In the genomic region with DNA sequence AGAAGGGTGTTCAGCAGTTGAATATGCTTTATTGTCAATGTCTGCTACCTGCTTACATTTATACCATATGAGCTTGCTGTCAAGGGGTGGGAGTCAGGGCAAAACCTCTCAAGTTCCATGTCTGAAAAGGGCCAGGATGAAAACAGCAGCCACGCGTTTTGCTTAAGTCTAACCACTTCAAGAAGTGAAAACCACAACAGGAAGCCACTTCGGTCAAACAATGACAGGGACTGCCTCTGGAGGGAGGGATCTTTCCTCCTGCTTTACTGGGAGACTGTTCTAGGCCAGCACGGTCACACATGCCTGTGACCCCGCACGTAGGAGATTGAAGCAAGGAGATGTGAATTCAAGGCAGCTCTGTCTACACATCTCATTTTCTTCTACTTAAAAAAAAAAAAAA, we compare ENCODE assay signal across 17 mouse cellular contexts. TPM values are rescaled to one million over a fixed set of nuclear protein-coding genes. Genes with fewer than 3 reads are reported as not detected.
A peak's percentile ranks its signal among the peaks of the same experiment; 100 is the strongest.
DNase-seq lines count a peak whose midpoint lies in the region; ATAC-seq lines count a peak whose summit lies in the region.
"Had no signal": no experiment of that assay in that cellular context is flagged by ENCODE, and none has a peak within 500 bp of the region (broad histone marks: within the 10 kb centered on the region; RNA-seq: fewer than 3 reads in every experiment).

No protein-coding gene starts in this region.

- no peak overlapping the region for H3K9ac ChIP-seq in intestine, embryonic 14.5 days (ENCODE audit: low read length)
- no peak overlapping the region for H3K9ac ChIP-seq in intestine, embryonic 16.5 days (ENCODE audit: low read depth, low read length)
- H3K9ac ChIP-seq: lung, embryonic 15.5 days had no signal

- no peak overlapping the region for H3K4me3 ChIP-seq in intestine, embryonic 14.5 days (ENCODE audit: low read depth, low read length)
- H3K4me3 ChIP-seq in intestine, embryonic 16.5 days (ENCODE audit: low read length), result no peak overlapping the region
- H3K4me3 ChIP-seq: embryonic facial prominence, embryonic 10.5 days; limb, embryonic 10.5 days; lung, embryonic 15.5 days had no signal

- ATAC-seq in intestine, embryonic 14.5 days (replicated peaks; ENCODE audit: low FRiP score, low TSS enrichment, low read depth), result no peak
- ATAC-seq in intestine, embryonic 16.5 days, result no peak
- peak; percentile 85 for ATAC-seq in granulocyte monocyte progenitor cell, adult 5-6 weeks (replicated peaks; ENCODE audit: poor library complexity, severe bottlenecking)

- no peaks in the 10 kb centered on the region for H3K36me3 ChIP-seq in intestine, embryonic 14.5 days (ENCODE audit: control insufficient read depth, insufficient read depth, low read length)
- no peaks in the 10 kb centered on the region for H3K36me3 ChIP-seq in intestine, embryonic 16.5 days (ENCODE audit: control insufficient read depth, insufficient read depth, low read length)
- H3K36me3 ChIP-seq: embryonic facial prominence, embryonic 10.5 days; limb, embryonic 10.5 days; lung, embryonic 15.5 days had no signal

- peak; percentile 37 for DNase-seq in intestine, embryonic 14.5 days (ENCODE audit: low spot score)
- peak; percentile 28 for DNase-seq in thymus, postnatal 0 days (ENCODE audit: low spot score)
- DNase-seq in thymus, adult 18-20 months, result no peak
- peak; percentile 16 for DNase-seq in naive thymus-derived CD4-positive, alpha-beta T cell, adult 2 months (ENCODE audit: low read depth)
- DNase-seq in layer of hippocampus, postnatal 10 days (ENCODE audit: low spot score in 2 of 2), result no peak
- DNase-seq: cerebellum, adult 8-10 months; gastrocnemius, postnatal 14 days; kidney, adult 18-20 months; kidney, postnatal 14 days; retina, postnatal 1 day; thymus, postnatal 36 days had no signal

- H3K27me3 ChIP-seq in intestine, embryonic 14.5 days (replicated peaks; ENCODE audit: control insufficient read depth, insufficient read depth, low read length), result no peaks in the 10 kb centered on the region
- no peaks in the 10 kb centered on the region for H3K27me3 ChIP-seq in intestine, embryonic 16.5 days (replicated peaks; ENCODE audit: control insufficient read depth, insufficient read depth, low read length)
- H3K27me3 ChIP-seq: lung, embryonic 15.5 days had no signal

- no peak overlapping the region for H3K27ac ChIP-seq in intestine, embryonic 14.5 days (ENCODE audit: low read depth)
- no peak overlapping the region for H3K27ac ChIP-seq in intestine, embryonic 16.5 days (ENCODE audit: low read length)
- H3K27ac ChIP-seq: embryonic facial prominence, embryonic 10.5 days; limb, embryonic 10.5 days had no signal

- H3K4me1 ChIP-seq in intestine, embryonic 14.5 days (replicated peaks; ENCODE audit: control insufficient read depth, insufficient read depth, low read length), result peaks cover 16% of the 10 kb centered on the region
- H3K4me1 ChIP-seq in intestine, embryonic 16.5 days (ENCODE audit: control insufficient read depth, insufficient read depth, low read length), result peaks cover 21% of the 10 kb centered on the region

- no peaks in the 10 kb centered on the region for H3K9me3 ChIP-seq in intestine, embryonic 14.5 days (ENCODE audit: control insufficient read depth, low read length)
- no peaks in the 10 kb centered on the region for H3K9me3 ChIP-seq in intestine, embryonic 16.5 days (ENCODE audit: control insufficient read depth, low read length)
- H3K9me3 ChIP-seq: embryonic facial prominence, embryonic 10.5 days; limb, embryonic 10.5 days; lung, embryonic 15.5 days had no signal

- 64% methylated on average over 6 of the region's 6 CpGs for WGBS in intestine, embryonic 14.5 days
- 65% methylated on average over 6 of the region's 6 CpGs for WGBS in intestine, embryonic 16.5 days

- H3K4me2 ChIP-seq in intestine, embryonic 14.5 days (ENCODE audit: low read length), result no peak overlapping the region
- no peak overlapping the region for H3K4me2 ChIP-seq in intestine, embryonic 16.5 days (ENCODE audit: low read depth, low read length)
- H3K4me2 ChIP-seq: lung, embryonic 15.5 days; midbrain, embryonic 11.5 days had no signal

RNA-seq across cellular contexts. Expression of a gene that starts 14.0 kb away (rescaled TPM):
- 75.1 and 86.2 TPM in 2 replicates for polyA plus RNA-seq in intestine, embryonic 14.5 days (2014; fragmentation: Nextera tagmentation; extraction: Ambion mirVana)
- polyA plus RNA-seq in intestine, embryonic 16.5 days (2015; fragmentation: Nextera tagmentation; extraction: Ambion mirVana), result 29.3 and 39.5 TPM in 2 replicates
- 20.8 and 29.9 TPM in 2 replicates for polyA plus RNA-seq in thymus, postnatal 0 days (2015; fragmentation: Nextera tagmentation; extraction: Ambion mirVana)
- total RNA-seq in granulocyte monocyte progenitor cell, adult 5-6 weeks (2014; fragmentation: Nextera tagmentation), result 2.4 and 3.9 TPM in 2 replicates
- total RNA-seq in granulocyte monocyte progenitor cell, adult 5-6 weeks (2017), result 3.4 and 3.8 TPM in 2 replicates
- total RNA-seq in layer of hippocampus, postnatal 10 days (2021), result 100 to 1,000 TPM; 130 to 134 TPM

RNA-seq across cellular contexts. Expression of a gene that starts 15.3 kb away (rescaled TPM):
- 3.4 and 5.2 TPM in 2 replicates for polyA plus RNA-seq in intestine, embryonic 14.5 days (2014; fragmentation: Nextera tagmentation; extraction: Ambion mirVana)
- polyA plus RNA-seq in intestine, embryonic 16.5 days (2015; fragmentation: Nextera tagmentation; extraction: Ambion mirVana), result 4.0 and 4.1 TPM in 2 replicates
- polyA plus RNA-seq in thymus, postnatal 0 days (2015; fragmentation: Nextera tagmentation; extraction: Ambion mirVana), result 0.58 and 0.77 TPM in 2 replicates
- total RNA-seq in granulocyte monocyte progenitor cell, adult 5-6 weeks (2014; fragmentation: Nextera tagmentation), result not detected in 2 replicates
- not detected in 2 replicates for total RNA-seq in granulocyte monocyte progenitor cell, adult 5-6 weeks (2017)
- total RNA-seq in layer of hippocampus, postnatal 10 days (2021), result 10 to 100 TPM; 18.4 to 20.9 TPM

Comparison
In these comparisons a context has a peak if more than half of its experiments do, and no peak if none do; other contexts are left out.
1. DNase-seq: peak in intestine, embryonic 14.5 days (single experiment), thymus, postnatal 0 days (single experiment) and naive thymus-derived CD4-positive, alpha-beta T cell, adult 2 months (single experiment); none in thymus, adult 18-20 months (0 of 2) and layer of hippocampus, postnatal 10 days (0 of 2).